Mouse (Mus musculus) midbrain, embryonic 15.5 days (tissue): ENCODE measurements at regions not wholly inside any gene's neighbourhood (a gene's known extent, or its start where the extent isn't known, plus 50 kb on each side); places are given as distances from the start of the nearest gene placed in this dataset.

Experiments
- ATAC-seq: fragments of 200-750 bp; cut with Nextera tagmentation; replicated peaks from 2 replicates; pipeline ENCODE4 v1.8.0; 2017; ENCODE audit warnings: moderate TSS enrichment
- H3K27ac ChIP-seq: fragments of 300-500 bp; sonication (generic); 2 replicates; pipeline ENCODE4 v1.5.1; 2015; ENCODE audit warnings: mild to moderate bottlenecking, inconsistent platforms
- H3K27me3 ChIP-seq: fragments of 300-500 bp; sonication (generic); replicated peaks from 2 replicates; pipeline ENCODE4 v1.6.1; 2015; ENCODE audit warnings: inconsistent platforms
- H3K36me3 ChIP-seq: fragments of 300-500 bp; sonication (generic); replicated peaks from 2 replicates; pipeline ENCODE4 v1.6.1; 2015; ENCODE audit warnings: inconsistent platforms
- H3K4me1 ChIP-seq: fragments of 300-500 bp; sonication (generic); 2 replicates; pipeline ENCODE4 v1.6.1; 2015; ENCODE audit warnings: inconsistent platforms
- H3K4me2 ChIP-seq: fragments of 300-500 bp; sonication (generic); 2 replicates; pipeline ENCODE4 v1.6.1; 2015; ENCODE audit warnings: inconsistent platforms, mild to moderate bottlenecking, moderate library complexity
- H3K4me3 ChIP-seq: fragments of 300-500 bp; sonication (generic); 2 replicates; pipeline ENCODE4 v1.5.1; 2015; ENCODE audit warnings: mild to moderate bottlenecking, inconsistent platforms
- H3K9ac ChIP-seq: fragments of 300-500 bp; sonication (generic); 2 replicates; pipeline ENCODE4 v1.6.1; 2015; ENCODE audit warnings: mild to moderate bottlenecking, inconsistent platforms
- H3K9me3 ChIP-seq: fragments of 300-500 bp; sonication (generic); 2 replicates; pipeline ENCODE4 v1.6.1; 2016; ENCODE audit warnings: inconsistent platforms
- WGBS: fragments of 180-500 bp; shearing (Covaris S2); methylation state at CpG from one replicate; pipeline ENCODE4 v1.1.7; 2015; ENCODE audit warnings: mixed read lengths; 5-methylcytosine and 5-hydroxymethylcytosine counted together

- H3K9ac ChIP-seq: no peak overlapping the region
- 15% methylated on average over 6 of the region's 6 CpGs for WGBS
Observed at GRCm38 (mm10) chr13:43987338-43987737, 202.8 kb downstream of the Cd83 start.

GRCm38 (mm10) chr13:43988421-43988820, 203.8 kb downstream of the Cd83 start:
- 94% methylated on average over 4 of the region's 4 CpGs for WGBS
- H3K27ac ChIP-seq: no peak overlapping the region
- H3K4me2 ChIP-seq: no peak overlapping the region
- no peaks in the 10 kb centered on the region for H3K9me3 ChIP-seq
- peaks cover 18% of the 10 kb centered on the region for H3K4me1 ChIP-seq
- no peaks in the 10 kb centered on the region for H3K36me3 ChIP-seq
- no peak overlapping the region for H3K9ac ChIP-seq
- no peak overlapping the region for H3K4me3 ChIP-seq
- H3K27me3 ChIP-seq: no peaks in the 10 kb centered on the region
- no peak for ATAC-seq

More at GRCm38 (mm10) chr13:43987338-43987737, 202.8 kb downstream of the Cd83 start:
- no peak for ATAC-seq
- H3K9me3 ChIP-seq: no peaks in the 10 kb centered on the region
- no peak overlapping the region for H3K4me2 ChIP-seq
- H3K27ac ChIP-seq: no peak overlapping the region
- no peaks in the 10 kb centered on the region for H3K36me3 ChIP-seq
- no peak overlapping the region for H3K4me3 ChIP-seq
- H3K4me1 ChIP-seq: peaks cover 18% of the 10 kb centered on the region
- H3K27me3 ChIP-seq: no peaks in the 10 kb centered on the region

GRCm38 (mm10) chr13:43990281-43991101, 205.9 kb downstream of the Cd83 start:
- 48% methylated on average over 16 of the region's 16 CpGs for whole genome bisulfite sequencing
- ATAC-seq: no peak; the same call in 1 of the 2 replicates
- no peak overlapping the region for H3K4me2 ChIP-seq
- H3K36me3 ChIP-seq: no peaks in the 10 kb centered on the region
- H3K4me1 ChIP-seq: peaks cover 18% of the 10 kb centered on the region
- no peak overlapping the region for H3K4me3 ChIP-seq
- H3K9ac ChIP-seq: no peak overlapping the region
- 0 out of 2 replicates have a peak overlapping the region, but pooled peaks have one; percentile 10 for H3K27ac ChIP-seq
- no peaks in the 10 kb centered on the region for H3K9me3 ChIP-seq
- no peaks in the 10 kb centered on the region for H3K27me3 ChIP-seq

- 0 out of 2 replicates have a peak overlapping the region, but pooled peaks have one; percentile 10 for H3K27ac ChIP-seq
- no peaks in the 10 kb centered on the region for H3K9me3 ChIP-seq
- H3K36me3 ChIP-seq: no peaks in the 10 kb centered on the region
- WGBS: 42% methylated on average over 5 of the region's 5 CpGs
- peaks cover 18% of the 10 kb centered on the region for H3K4me1 ChIP-seq
- H3K4me2 ChIP-seq: no peak overlapping the region
- no peaks in the 10 kb centered on the region for H3K27me3 ChIP-seq
- no peak overlapping the region for H3K9ac ChIP-seq
- H3K4me3 ChIP-seq: no peak overlapping the region
- ATAC-seq: no peak
Observed at GRCm38 (mm10) chr13:43991774-43992173, 207.2 kb downstream of the Cd83 start.

GRCm38 (mm10) chr13:43992968-43993367, 208.4 kb downstream of the Cd83 start:
- no peaks in the 10 kb centered on the region for H3K9me3 ChIP-seq
- no peaks in the 10 kb centered on the region for H3K36me3 ChIP-seq

GRCm38 (mm10) chr13:43994361-43994760, 209.8 kb downstream of the Cd83 start:
- H3K27me3 ChIP-seq: 0 out of 2 replicates have a peak, but pooled peaks cover 3% of the 10 kb centered on the region
- no peak overlapping the region for H3K4me3 ChIP-seq
- whole genome bisulfite sequencing: 78% methylated on average over 4 of the region's 4 CpGs
- H3K9me3 ChIP-seq: no peaks in the 10 kb centered on the region
- H3K36me3 ChIP-seq: no peaks in the 10 kb centered on the region
- no peak for ATAC-seq
- H3K4me2 ChIP-seq: no peak overlapping the region
- no peak overlapping the region for H3K27ac ChIP-seq
- no peak overlapping the region for H3K9ac ChIP-seq
- peaks cover 18% of the 10 kb centered on the region for H3K4me1 ChIP-seq

More at GRCm38 (mm10) chr13:43992968-43993367, 208.4 kb downstream of the Cd83 start:
- Histone ChIP-seq H3K27ac (no peak overlapping the region), H3K4me3 (no peak overlapping the region), H3K27me3 (0 out of 2 replicates have a peak, but pooled peaks cover 1% of the 10 kb centered on the region), H3K4me1 (peaks cover 18% of the 10 kb centered on the region), H3K9ac (no peak overlapping the region), H3K4me2 (no peak overlapping the region)
- no peak for ATAC-seq

- Histone ChIP-seq H3K4me1 (peaks cover 14% of the 10 kb centered on the region), H3K27me3 (0 out of 2 replicates have a peak, but pooled peaks cover 3% of the 10 kb centered on the region), H3K36me3 (no peaks in the 10 kb centered on the region), H3K4me2 (no peak overlapping the region), H3K27ac (no peak overlapping the region), H3K4me3 (no peak overlapping the region), H3K9me3 (no peaks in the 10 kb centered on the region), H3K9ac (no peak overlapping the region)
- no peak for ATAC-seq
- WGBS: 81% methylated on average over 3 of the region's 3 CpGs
Observed at GRCm38 (mm10) chr13:43995623-43996022, 211.0 kb downstream of the Cd83 start.

GRCm38 (mm10) chr13:44001861-44002545, 217.4 kb downstream of the Cd83 start:
- no peak for ATAC-seq

GRCm38 (mm10) chr13:44012868-44013267, 228.3 kb downstream of the Cd83 start:
- H3K36me3 ChIP-seq: no peaks in the 10 kb centered on the region
- 83% methylated on average over 2 of the region's 2 CpGs for WGBS
- no peak overlapping the region for H3K4me3 ChIP-seq
- no peak overlapping the region for H3K27ac ChIP-seq
- H3K4me1 ChIP-seq: no peaks in the 10 kb centered on the region
- no peaks in the 10 kb centered on the region for H3K9me3 ChIP-seq
- ATAC-seq: no peak
- no peak overlapping the region for H3K9ac ChIP-seq
- no peak overlapping the region for H3K4me2 ChIP-seq
- peaks cover 19% of the 10 kb centered on the region; the same call in 1 of the 2 replicates for H3K27me3 ChIP-seq

More at GRCm38 (mm10) chr13:44001861-44002545, 217.4 kb downstream of the Cd83 start:
- H3K4me2 ChIP-seq: no peak overlapping the region
- H3K4me1 ChIP-seq: peaks cover 5% of the 10 kb centered on the region; the same call in 1 of the 2 replicates
- no peak overlapping the region for H3K9ac ChIP-seq
- 0 out of 2 replicates have a peak, but pooled peaks cover 3% of the 10 kb centered on the region for H3K27me3 ChIP-seq
- WGBS: 45% methylated on average over 12 of the region's 12 CpGs
- H3K4me3 ChIP-seq: no peak overlapping the region
- no peaks in the 10 kb centered on the region for H3K9me3 ChIP-seq
- H3K27ac ChIP-seq: no peak overlapping the region
- no peaks in the 10 kb centered on the region for H3K36me3 ChIP-seq

- Histone ChIP-seq H3K27ac (no peak overlapping the region), H3K36me3 (no peaks in the 10 kb centered on the region), H3K9me3 (no peaks in the 10 kb centered on the region), H3K4me2 (peak overlapping the region; percentile 28), H3K27me3 (peaks cover 37% of the 10 kb centered on the region), H3K4me3 (no peak overlapping the region), H3K9ac (no peak overlapping the region), H3K4me1 (peaks cover 19% of the 10 kb centered on the region)
- 2% methylated on average over 8 of the region's 8 CpGs for WGBS
- no peak for ATAC-seq
Observed at GRCm38 (mm10) chr13:44018489-44019303, 234.1 kb downstream of the Cd83 start.

GRCm38 (mm10) chr13:44019304-44019583, 234.7 kb downstream of the Cd83 start:
- Histone ChIP-seq H3K4me1 (peaks cover 19% of the 10 kb centered on the region), H3K27ac (no peak overlapping the region), H3K9me3 (no peaks in the 10 kb centered on the region), H3K4me2 (no peak overlapping the region), H3K27me3 (peaks cover 42% of the 10 kb centered on the region), H3K9ac (no peak overlapping the region), H3K4me3 (no peak overlapping the region), H3K36me3 (no peaks in the 10 kb centered on the region)
- ATAC-seq: peak; percentile 56; the same call in 1 of the 2 replicates

GRCm38 (mm10) chr13:44020851-44021250, 236.3 kb downstream of the Cd83 start:
- peaks cover 41% of the 10 kb centered on the region for H3K27me3 ChIP-seq
- no peak overlapping the region for H3K4me3 ChIP-seq
- 20% methylated on average over 7 of the region's 7 CpGs for WGBS
- H3K4me2 ChIP-seq: no peak overlapping the region
- ATAC-seq: no peak
- no peak overlapping the region for H3K9ac ChIP-seq
- H3K4me1 ChIP-seq: peaks cover 19% of the 10 kb centered on the region
- H3K27ac ChIP-seq: no peak overlapping the region
- no peaks in the 10 kb centered on the region for H3K36me3 ChIP-seq
- no peaks in the 10 kb centered on the region for H3K9me3 ChIP-seq
